Mouse (Mus musculus) T-cell, adult 66 days (primary cell): ENCODE measurements around the gene Hltf. TPM values are rescaled to one million over a fixed set of nuclear protein-coding genes. Genes with fewer than 3 reads are reported as not detected.

Experiments used
- total RNA-seq, 2 experiments: library from RNA; stranded (reverse); gene quantifications; 3 replicates in 1 of 2; 4 replicates in 1 of 2; pipeline ENCODE4 v1.2.4; 2023

Gene Hltf
- total RNA-seq: 10 to 100 TPM; 63.2 to 66.6 TPM

GRCm38 (mm10) chr3:20057306-20058196 is at the start of gene Hltf:
Gene Hltf, plus strand, starts transcription at chr3:20057811.

DNA sequence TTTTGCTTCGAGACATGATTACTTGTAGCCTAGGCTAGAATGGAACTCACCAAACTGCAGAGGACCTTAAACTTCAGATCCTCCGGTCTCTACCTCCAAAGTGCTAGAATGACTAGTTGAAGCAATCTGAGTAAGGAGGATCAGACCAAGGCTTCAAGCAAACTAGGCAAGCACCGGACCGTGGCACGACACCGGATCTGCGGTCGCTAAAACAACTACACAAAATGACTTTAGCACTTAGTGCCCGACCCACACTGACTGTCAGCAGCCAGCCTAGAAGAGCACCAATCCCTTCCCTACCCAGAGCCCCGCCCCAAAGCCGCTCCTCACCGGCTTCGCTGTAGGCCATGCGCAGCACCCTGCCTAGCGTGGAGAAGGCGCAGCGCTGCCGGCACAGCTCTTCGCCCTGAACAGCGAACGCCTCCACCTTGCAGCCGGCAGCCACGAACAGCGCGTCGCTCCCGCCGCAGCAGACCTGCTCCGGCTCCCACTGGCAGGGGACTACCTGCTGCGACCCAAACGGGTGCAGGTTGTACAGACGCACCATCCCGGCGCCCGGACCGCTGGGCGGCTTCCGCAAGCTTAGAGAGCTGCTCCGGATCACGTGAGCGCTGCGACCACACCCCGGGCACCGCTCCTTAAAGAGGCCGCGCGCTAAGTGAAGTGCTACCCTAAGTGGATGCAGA is 22.7 kb upstream of the Hltf start, which contains the start of gene Hps3:
Gene Hps3, minus strand, starts transcription at position 597 of the 686 bp plus-strand sequence.

GRCm38 (mm10) chr3:20154531-20155367 is 97.1 kb downstream of the Hltf start, which contains the start of gene Gyg:
Gene Gyg, minus strand, starts transcription at chr3:20155317.

Other genes with a start within 250 kb of the Hltf start
- gene Cp, start 100.8 kb upstream of the Hltf start, total RNA-seq: not detected
- gene Hps3, start 22.5 kb upstream of the Hltf start, total RNA-seq: 10 to 100 TPM; 76.9 to 77.8 TPM
- gene Gyg, start 97.5 kb downstream of the Hltf start, total RNA-seq: 10 to 100 TPM; 39.6 to 40.3 TPM
- gene Cpa3, start 184.4 kb downstream of the Hltf start, total RNA-seq: 1 to 10 TPM in 1 of 2 experiments, not detected in 1; 1.4 TPM
- not detected for gene Cpb1, start 217.9 kb downstream of the Hltf start, total RNA-seq